Mouse (Mus musculus): ENCODE results near the gene Rbbp9. TPM values are rescaled to one million over a fixed set of nuclear protein-coding genes. Genes with fewer than 3 reads are reported as not detected.
A peak's percentile ranks its signal among the peaks of the same experiment; 100 is the strongest.
"Not testable (repeated sequence)": the region's sequence is repeated elsewhere in the genome, so short reads cannot be mapped to it uniquely, and the experiment has no call there.

Rbbp9 gene
- total RNA-seq (2022): 10 to 100 TPM; 10.9 to 13.2 (median 11.6) TPM

DNA sequence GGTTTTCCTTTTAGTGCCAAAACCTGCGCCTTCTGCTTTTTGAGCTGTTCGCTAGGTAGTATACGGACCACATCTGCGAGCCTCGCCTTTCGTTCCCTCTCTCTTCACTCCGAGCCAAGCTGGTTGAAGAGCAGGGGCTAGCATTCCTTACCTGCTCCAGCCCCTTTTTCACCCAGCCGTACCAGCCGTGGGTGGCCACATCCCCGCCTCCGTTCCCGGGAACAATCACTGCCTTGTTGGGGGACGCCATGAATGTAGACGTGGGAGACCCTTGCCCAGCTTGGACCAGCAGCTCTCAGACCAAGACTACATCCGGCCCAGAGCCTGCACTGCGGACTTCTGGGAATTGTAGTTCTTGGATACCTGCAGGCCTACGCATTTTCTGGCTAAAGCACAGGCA lies at the start of gene Rbbp9:
TSS of gene Rbbp9 (minus strand) at position 341 of the 400 bp plus-strand sequence.
- peak; percentile 59 for DNase-seq (ENCODE audit: low spot score)

DNA sequence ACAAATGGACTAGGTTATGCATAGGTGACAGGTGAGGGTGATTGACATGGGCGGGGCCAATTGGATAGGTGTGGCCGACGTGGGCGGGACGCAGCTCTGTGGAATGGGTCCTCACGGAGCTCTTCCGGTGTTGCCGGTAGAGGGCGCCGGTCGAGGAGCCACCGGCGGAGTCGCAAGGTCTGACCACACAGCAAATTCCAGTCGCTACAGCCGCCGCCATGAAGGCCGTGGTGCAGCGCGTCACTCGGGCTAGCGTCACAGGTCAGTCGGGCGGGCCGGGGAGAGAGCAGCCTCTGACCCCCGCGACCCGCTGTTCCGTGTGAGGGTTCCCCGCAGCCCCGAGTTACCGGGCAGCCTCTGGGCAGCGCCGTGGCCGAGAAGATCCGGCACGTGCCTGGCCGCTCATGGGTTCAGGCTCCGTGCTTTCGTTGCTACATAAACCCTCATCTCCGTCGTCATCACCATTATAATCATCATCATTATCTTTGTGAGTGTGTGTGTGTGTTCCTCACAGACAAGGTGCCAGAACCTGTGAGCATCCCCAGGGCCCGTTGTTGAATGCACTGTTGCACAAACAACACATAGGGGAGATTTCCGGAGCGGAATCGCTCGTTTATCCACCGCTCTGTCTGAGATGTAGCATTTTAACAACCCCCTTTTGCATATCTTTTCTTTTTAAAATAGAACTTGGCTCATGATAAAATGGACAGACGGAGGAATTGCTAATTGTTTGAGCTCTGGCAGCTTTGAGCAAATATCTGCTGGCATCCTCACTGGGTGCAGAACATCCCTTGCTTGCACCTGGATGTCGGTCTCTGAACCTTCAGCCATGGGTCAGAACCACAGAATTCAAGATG lies 49.4 kb upstream of the Rbbp9 start, which contains the start of gene Dtd1:
TSS of gene Dtd1 (plus strand) at position 67 of the 857 bp plus-strand sequence.
- DNase-seq (ENCODE audit: low spot score): peak; percentile 81

DNA sequence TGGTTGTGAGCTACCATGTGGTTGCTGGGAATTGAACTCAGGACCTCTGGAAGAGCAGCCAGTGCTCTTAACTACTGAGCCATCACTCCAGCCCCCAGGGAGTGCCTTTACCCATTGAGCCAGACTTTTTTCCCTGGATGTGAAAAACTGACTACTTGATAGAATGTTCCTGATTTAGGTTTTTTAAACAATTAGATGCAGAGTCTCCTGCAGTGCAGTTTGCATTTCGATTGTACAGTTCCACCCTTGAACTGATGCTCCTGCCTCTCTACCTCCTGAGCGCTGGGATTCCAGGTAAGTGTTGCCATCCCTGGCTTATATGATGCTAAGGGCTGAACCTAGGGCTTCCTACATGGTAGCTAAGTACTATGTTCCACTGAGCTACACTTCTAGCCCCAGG lies 47.3 kb upstream of the Rbbp9 start:
- no peak for DNase-seq (ENCODE audit: low spot score)

DNA sequence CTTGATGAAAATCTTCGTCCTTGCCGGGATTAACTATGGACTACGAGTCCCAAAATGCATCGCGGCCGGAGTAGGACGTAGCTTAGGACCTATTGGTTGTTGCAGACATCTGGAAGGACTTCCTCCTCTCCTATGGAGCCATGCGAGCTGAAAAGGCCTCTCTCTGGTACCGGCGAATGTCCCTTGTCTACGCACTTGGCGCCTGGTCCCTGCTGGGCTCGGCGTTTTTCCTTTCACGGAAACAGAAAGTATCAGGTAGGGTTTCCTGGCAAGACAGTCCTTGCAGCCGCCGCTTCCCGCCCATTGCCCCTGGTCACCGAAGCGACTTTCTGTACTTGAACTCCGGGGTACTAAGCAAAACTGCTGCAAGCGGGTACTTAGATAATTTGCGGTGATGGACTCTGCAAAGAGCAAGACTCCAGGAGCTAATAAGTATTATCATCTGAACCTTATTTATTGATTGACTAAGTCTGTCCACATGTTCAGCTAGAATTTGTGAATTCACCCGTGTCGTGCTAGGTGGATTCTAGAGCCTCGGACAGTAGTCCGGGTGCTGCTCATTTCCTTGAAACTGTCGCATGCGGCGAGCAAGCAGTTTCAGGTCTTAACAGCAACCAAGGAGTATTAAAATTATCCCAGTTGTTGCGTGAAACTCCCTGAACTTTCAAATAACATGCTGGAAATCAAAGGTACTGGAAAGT lies 43.4 kb upstream of the Rbbp9 start, which contains the start of gene Smim26:
TSS of gene Smim26 (plus strand) at position 104 of the 701 bp plus-strand sequence.
- peak; percentile 78 for DNase-seq (ENCODE audit: low spot score)

DNA sequence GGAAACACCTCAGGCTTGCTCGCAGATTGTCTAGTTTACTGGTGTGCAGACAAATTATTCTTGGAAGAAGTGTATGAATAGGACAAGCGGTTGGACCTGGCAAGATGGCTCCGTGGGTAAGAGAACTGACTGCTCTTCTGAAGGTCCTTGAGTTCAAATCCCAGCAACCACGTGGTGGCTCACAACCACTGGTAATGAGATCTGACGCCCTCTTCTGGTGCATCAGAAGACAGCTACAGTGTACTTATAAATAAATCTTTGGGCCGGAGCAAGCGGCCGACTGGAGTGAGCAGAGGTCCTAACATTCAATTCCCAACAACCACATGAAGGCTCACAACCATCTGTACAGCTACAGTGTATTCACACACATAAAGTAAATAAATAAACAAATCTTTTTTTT lies 42.4 kb upstream of the Rbbp9 start:
- DNase-seq (ENCODE audit: low spot score): not testable (repeated sequence)

DNA sequence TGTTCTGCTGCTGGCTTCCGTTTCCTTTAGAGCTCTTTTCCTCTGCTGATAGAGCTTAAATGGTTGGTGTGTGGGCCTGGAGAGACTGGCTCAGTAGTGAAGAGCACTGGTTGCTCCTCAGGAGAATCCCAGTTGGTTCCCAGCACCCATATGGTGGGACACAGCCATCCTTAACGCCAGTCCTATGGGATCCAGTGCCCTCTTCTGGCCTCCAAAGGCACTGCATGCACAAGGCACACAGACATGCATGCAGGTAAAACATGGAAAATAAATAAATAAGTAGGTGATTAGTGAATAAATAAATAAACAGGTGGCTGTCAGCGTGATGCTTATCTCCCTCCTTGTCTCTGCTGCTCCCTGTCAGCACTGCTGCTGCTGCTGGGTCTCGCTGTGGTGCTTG lies 38.1 kb upstream of the Rbbp9 start:
- DNase-seq (ENCODE audit: low spot score): no peak

DNA sequence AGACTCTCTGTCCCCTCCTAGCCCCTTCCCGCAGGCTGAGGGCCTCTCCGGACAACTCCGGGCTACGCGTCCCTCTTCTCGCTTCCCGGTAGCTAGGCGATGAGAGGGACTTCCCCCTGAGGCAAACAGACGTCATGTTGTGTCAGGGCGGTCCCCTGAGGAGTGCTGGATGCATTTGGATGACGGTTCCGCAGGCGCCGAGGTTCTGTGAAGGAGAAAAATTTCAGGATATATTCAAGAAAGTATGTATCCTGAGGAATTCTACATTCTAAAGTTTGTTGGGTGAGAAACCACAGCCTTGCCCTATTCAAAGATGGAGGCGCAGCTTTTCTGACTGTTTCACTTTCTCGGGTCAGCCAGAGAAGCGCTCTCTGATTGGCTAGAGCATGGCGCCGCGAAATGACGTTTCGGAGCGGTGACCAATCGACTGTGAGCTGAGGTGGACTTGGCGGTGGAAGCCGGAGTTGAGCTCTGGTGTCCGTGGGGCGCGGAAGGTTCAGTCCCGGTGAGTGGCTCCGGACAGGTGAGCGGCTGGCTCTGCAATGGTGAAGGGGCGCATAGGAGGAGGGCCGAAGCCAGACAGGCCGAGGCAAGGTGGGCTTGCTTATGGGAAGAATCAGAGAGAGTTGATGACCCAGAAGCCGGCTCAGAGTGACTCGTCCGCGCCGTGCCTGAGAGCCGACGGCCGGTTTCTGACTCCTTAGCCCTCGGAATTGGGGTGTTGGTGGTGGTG lies 5.3 kb upstream of the Rbbp9 start, which contains the start of gene Sec23b:
TSS of gene Sec23b (plus strand) at position 410 of the 733 bp plus-strand sequence.
- DNase-seq (ENCODE audit: low spot score): peak; percentile 99

DNA sequence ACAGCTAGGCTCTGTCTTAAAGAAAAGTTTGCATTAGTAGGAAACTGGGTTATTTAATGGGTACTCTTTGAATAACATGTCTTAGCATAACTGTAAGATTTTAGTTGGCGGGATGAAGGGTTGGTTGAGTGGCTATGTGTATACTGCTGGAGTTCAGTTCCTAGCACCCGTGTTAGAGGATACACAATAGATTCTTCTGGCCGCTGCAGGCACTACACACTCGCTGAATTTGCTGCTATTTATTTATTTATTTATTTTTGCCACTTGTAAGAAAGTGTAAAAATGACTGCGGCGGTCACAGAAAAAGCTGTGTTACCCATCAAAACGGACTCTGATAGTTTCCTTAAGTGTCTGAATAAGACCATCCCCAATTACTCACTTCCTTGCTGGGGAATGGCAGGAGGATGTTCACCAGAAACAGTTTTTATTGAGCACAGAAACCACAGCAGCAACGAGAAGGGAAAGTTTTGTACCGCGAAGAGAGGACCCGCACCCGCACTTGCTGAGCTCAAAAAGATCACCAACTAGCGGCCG lies 4.7 kb upstream of the Rbbp9 start:
- no peak for DNase-seq (ENCODE audit: low spot score)

DNA sequence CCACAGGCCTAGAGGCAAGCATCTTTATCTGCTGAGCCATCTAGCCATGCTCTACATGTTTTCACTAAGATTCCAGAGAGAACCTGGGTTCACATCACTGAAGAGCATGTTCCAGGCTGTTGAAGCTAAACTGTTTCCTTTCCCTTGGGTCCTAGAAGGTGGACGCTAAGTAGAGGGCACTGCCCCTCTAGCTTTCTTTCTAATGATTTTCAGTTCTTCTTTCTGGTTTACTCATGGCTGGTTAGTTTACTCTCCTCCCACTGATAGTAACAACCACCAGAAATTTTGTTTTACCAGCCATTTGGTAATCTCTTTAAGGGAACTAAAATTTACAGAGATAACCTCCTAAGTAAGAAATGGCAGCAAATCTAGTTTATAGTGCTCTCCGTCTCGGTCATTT lies 3.2 kb upstream of the Rbbp9 start:
- DNase-seq (ENCODE audit: low spot score): no peak

DNA sequence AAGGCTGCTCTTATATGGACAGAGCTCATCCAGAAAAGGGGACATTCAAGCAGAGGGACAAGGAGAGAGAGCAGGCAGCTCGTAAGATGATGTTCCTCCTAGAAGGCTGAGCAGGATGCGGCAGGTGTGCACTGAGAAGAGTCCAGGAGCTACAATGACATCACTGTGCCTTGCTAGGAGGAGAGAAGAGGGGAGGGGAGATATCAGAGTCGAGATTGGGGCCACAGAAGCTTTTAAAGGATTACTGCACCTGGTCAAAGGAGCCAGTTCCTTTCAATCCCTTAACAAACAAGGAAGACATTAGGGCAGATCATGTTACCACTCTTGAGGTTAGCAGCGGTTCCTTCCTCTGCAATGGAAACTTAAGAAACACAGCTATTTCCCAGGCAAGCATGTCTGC lies 3.1 kb downstream of the Rbbp9 start:
- DNase-seq (ENCODE audit: low spot score): no peak

DNA sequence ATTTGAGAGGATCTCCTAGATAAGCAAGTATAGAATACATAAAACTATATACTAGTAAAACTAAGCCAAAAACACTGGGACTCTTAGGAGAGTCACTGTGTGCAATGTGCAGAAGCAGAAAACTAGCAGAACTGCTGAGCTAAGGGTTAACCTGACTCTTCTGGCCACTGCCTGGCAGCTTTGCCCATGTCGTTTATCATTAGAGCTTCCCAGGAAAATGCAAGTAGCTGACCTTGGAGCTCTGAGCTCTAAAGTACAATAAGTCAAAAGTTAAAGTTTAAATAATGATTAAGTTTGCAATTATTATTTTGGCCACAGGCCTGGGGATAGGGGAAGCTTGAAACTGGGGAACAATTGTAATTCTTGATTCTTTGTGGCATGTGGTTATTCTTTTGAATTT lies 5.2 kb downstream of the Rbbp9 start:
- DNase-seq (ENCODE audit: low spot score): no peak

DNA sequence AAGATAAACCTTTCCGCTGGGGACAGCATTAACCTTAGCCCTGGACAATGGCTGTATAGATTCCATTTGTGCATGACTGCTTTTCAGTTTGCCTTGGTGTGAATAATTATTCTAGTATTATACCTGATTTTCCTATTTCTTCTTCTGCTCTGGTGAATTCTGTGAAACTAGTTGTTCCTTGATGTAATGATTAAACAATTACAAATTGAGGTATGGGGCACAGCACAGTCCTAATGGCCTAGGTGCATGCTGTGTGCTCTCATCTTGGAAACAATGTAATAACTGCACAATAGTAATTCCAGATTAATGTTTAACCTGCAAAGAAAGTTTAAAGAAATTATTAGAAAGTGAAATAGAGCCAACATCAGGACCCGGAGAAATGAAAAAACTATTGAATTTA lies 5.6 kb downstream of the Rbbp9 start:
- no peak for DNase-seq (ENCODE audit: low spot score)

DNA sequence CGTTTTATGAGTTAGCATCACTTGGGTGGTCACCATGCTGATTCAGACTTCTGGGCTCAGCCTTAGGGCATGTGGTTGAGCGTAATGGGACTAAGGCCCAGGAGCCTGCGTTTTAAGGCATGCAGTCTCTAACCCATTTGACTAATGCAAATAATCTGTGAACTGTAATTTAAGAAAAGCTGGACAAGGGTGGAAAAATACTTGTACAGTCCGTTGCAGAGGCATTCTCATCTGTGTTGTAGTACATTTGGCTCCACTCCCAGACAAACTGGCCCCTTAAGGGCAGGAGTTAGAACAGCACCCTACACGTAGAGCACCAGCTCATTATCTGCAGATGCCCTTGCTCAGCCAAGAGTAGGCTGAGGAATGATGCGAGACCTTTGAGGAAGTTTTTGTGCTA lies 6.0 kb downstream of the Rbbp9 start:
- DNase-seq (ENCODE audit: low spot score): no peak

DNA sequence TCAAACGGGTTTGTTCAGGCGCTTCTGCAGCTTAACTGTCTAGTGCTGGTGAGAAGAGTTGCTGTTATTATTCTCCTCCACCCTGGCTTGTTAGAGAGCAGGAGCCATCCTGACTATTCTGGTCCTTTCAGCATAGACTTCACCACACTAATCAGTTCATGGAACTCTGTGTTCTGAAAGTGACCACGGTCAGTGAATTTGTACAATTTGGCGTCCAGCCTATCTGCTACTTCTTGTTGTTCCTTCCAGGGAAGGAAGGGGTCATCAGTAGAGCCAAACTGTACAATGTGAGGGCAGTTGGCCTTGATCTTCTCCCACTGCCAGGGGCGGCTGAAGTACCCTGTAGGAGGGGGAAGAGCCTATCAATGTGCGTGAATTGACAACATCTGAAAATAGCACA lies 7.0 kb downstream of the Rbbp9 start:
- no peak for DNase-seq (ENCODE audit: low spot score)

DNA sequence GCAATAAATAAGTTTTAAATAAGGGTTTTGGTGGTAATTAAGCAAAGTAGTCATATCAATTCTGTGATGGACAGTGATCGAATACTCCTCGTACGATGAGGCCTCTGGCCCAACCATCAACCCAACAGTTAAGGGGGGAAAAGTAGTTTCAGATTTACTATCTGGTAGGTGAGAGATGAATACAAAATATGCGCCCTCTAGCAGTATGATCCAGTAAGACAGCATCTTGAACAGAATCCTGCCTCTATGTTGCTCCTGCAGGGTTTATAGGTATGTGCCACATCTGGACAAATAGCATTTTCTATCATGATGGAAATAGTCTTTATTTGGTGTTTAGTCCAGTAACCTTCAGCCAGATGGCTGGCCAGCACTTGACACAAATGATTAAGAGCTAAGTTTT lies 9.4 kb downstream of the Rbbp9 start:
- no peak for DNase-seq (ENCODE audit: low spot score)

DNA sequence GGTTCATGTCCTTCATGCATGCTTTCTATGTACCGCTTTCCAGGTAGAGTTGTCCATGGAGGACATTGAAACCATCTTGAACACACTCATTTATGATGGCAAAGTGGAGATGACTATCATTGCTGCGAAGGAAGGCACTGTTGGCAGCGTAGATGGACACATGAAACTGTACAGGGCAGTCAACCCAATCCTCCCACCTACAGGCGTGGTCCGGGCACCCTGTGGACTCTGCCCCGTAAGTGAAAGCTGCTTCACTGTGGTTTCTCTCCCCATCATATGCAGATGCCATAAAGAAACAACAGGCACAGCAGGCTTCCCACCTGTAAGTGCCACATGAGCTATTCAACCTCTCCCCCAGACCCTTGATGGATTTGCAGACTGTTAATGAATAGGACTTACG lies 13.5 kb downstream of the Rbbp9 start:
- no peak for DNase-seq (ENCODE audit: low spot score)

DNA sequence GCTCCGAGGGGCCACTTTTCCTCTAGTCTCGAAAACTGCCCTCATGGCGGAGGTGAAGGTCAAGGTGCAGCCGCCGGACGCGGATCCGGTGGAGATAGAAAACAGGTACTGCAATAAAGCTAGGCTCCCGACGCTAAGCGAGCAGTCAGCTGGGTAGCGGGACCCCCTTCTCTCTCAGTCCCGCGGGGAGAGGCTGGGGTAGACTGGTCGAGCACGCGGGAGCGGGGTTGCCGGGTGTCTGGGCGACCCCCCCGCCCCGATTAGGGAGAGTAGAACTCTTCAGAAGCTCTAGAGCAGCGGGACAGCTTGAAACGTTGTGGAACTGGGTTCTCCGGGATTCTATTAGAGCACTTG lies 22.9 kb downstream of the Rbbp9 start:
- DNase-seq (ENCODE audit: low spot score): no peak

DNA sequence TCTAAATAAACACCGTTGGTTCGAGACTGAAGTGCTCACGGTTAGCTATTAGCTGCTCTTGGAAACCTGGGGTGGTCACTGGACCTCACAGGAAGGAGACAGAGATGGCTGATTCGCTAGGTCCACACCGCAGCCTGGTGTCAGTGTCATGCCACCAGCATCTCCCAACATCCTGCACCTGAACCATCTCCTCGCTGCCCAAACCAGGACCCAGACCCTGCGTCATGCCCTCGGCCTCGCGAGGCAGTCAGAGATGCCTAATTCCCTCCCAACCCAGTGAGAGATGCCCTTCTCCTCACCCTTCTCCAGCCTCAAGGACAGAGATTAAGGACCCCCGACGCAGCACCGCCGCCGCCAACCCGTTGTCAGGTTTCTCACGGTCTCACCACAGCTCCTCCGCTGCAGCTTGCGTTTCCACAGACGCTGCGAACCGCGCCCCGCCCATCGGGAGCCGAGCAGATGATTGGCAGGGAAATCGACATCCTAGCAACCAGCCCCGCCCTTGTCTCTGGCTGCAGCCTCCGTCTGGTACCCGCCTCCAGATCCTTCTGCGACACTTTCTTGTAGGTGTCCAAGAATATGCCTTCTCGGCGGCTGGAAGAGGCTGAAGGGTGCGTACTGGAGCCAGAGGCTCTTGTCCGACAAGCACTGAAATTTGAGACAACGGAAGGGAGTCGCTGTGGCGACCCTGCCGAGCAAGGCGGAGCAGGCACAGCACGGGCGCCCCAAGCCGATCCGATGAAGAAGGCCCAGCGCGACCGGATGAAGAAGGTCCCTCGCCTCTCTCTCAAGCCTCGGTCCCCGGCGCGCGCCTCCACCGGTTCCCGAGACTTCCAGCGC lies 23.5 kb downstream of the Rbbp9 start, which contains the start of the genes Dzank1 and Polr3f:
TSS of gene Dzank1 (minus strand) at position 434 of the 840 bp plus-strand sequence.
TSS of gene Polr3f (plus strand) at position 738 of the 840 bp plus-strand sequence.
- DNase-seq (ENCODE audit: low spot score): peak; percentile 97

DNA sequence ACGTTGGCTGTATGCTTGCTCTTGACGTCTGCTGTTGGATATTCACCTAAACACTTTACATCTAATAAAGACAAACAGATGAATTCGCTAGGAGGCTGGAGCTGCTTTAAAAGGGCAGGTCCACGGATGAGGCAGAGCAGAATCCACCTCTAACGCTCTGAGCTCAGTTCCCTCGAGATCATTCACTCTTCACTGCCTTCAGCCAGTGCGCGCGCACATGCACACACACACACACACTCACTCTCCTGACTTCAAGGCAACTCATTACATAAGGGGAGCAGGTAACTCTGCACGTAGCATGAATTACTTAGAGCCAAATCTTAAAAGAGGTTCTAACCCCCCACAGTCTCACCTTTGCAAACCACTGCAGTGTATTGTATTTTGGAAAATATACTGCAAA lies 24.8 kb downstream of the Rbbp9 start:
- no peak for DNase-seq (ENCODE audit: low spot score)

DNA sequence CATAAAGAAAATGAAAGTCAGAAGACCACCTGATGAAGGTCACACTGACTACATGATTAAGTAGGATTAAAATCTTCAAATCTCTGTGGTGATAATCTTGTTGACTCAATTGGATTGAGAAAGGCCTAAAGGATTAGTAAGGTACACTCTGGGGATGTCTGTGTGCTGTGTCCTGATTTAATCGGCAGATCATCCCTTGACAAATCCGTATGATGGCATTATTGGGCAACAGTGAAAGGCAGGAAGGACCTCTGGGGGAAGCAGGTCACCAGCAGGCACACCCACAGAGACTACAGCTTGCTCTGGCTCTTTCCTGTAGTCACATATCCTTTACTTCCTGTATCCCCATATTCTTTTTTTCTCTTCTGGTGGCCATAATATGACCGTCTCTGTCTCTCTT lies 30.9 kb downstream of the Rbbp9 start:
- DNase-seq (ENCODE audit: low spot score): no peak

DNA sequence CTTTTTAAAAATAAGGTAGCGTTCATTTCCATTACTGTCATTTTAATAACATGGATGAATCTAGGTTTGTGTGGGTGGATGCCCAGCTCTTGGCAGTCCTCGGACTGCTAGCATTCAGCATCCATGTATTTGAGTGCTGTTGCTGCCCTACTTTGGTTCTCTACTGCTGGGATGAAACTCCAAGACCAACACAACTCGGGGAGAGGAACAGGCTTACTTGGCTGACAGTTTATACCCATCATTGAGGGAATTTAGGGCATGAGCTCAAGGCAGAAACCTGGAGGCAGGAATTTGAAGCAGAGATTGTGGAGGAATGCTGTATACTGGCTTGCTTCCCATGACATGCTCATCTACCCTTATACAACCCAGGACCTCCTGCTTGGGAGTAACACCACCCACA lies 36.0 kb downstream of the Rbbp9 start:
- DNase-seq (ENCODE audit: low spot score): no peak

All from heart, adult 8-10 months (tissue).